Mouse (Mus musculus): ENCODE data around the gene Slc25a53.
"Not testable (repeated sequence)": the region's sequence is repeated elsewhere in the genome, so short reads cannot be mapped to it uniquely, and the experiment has no call there.

Slc25a53 gene

GRCm38 (mm10) chrX:137038000-137038483 lies at the start of gene Slc25a53:
Slc25a53 (minus strand) TSS chrX:137038302.
- DNase-seq (ENCODE audit: low spot score): peak; percentile 80

GRCm38 (mm10) chrX:137063202-137063601 lies 25.1 kb upstream of the Slc25a53 start:
- DNase-seq (ENCODE audit: low spot score): no peak

GRCm38 (mm10) chrX:137049425-137050225 lies 11.5 kb upstream of the Slc25a53 start, which contains the start of gene Fam199x:
Fam199x (plus strand) TSS chrX:137049594.
- peak; percentile 79 for DNase-seq (ENCODE audit: low spot score)

DNA sequence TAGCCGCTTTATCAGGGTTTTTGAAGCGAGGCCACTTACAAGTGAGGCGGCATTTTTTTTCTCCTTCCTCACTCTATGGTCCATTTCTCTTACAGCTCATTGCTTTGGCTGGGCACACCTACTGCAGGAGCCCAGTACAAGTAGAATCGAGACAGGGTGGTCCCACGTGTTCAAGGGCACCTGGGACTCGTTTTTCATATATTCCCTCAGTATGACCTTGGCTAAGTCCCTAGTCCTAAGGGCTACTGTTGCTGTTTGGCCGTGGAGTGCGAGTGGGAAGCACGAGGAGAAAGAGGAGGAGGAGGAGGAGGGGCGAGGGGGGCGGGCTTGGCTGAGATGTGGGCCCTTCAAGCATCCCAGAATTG lies 10.9 kb upstream of the Slc25a53 start:
- DNase-seq (ENCODE audit: low spot score): no peak

- no peak for DNase-seq (ENCODE audit: low spot score)
Measured at GRCm38 (mm10) chrX:137038502-137038901, 400 bp upstream of the Slc25a53 start.

GRCm38 (mm10) chrX:137037470-137037999 lies 567 bp downstream of the Slc25a53 start:
- no peak for DNase-seq (ENCODE audit: low spot score)

DNA sequence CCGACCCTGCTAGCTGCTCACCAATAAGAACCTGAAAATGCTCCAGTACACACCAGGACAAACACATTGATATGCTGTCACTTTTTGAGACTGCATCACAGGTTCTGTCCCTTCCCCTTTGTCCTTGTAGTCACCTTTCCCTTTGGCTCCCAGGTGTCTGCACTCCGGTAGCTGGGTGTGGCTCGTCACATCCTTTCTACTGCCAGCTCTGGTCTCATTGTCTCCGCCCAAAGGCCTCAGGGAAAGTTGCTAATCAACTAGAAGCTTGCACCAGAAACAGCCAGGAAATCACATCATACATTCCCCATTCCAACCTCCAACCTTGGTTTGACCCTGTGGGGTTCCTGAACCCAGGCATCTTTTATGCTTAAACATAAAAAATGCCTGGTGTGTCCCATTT lies 3.8 kb downstream of the Slc25a53 start:
- DNase-seq (ENCODE audit: low spot score): no peak

- no peak for DNase-seq (ENCODE audit: low spot score)
Measured at GRCm38 (mm10) chrX:137031726-137032125, 6.4 kb downstream of the Slc25a53 start.

DNA sequence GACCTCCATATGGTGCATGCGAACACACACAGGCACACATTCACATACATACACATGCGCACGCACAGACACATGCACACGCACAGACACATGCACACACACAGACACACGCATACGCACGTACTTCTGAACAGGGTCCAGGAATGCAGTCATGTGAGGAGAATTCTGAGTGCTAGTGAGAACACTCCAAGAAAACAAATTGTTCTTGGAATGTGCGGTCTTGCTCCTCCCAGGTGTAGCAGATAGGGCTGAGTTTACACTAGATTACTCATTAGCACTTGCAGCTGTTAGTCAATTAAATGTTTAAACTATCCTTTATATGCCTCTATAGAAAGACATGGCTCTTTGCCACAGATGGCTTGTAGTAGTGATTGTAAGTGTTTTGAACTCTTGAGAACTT lies 7.2 kb downstream of the Slc25a53 start:
- DNase-seq (ENCODE audit: low spot score): no peak

- peak; percentile 39 for DNase-seq (ENCODE audit: low spot score)
Measured at GRCm38 (mm10) chrX:137019310-137019709, 18.8 kb downstream of the Slc25a53 start.

- no peak for DNase-seq (ENCODE audit: low spot score)
Measured at GRCm38 (mm10) chrX:137017668-137018067, 20.4 kb downstream of the Slc25a53 start.

DNA sequence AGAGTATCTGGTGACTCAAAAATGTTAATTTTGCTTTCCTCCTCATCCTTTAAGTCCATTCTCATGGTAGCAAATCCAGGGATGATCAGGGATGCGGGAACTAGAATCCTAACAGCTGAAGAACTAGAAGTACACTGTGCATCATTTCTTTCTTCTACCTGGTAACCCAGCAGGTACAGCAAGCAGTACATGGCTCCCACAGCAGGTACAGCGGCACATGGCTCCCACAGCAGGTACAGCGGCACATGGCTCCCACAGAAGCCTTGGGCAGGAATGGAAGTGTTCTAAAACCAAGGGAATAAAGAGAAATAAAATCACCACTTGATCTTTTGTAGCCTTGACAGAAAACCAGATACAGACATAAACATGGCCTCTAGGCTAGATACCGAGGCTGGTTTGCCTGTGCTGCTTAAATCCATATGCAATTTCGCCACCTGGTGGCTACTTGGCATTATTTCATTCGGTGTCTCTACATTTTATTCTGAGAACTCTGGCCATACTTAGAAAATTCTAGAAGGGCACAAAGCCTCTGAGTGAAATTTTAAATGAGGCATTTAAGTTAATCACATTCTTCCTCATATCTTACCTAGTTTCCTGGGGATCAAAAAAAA lies 22.9 kb downstream of the Slc25a53 start:
- peak; percentile 56 for DNase-seq (ENCODE audit: low spot score)

DNA sequence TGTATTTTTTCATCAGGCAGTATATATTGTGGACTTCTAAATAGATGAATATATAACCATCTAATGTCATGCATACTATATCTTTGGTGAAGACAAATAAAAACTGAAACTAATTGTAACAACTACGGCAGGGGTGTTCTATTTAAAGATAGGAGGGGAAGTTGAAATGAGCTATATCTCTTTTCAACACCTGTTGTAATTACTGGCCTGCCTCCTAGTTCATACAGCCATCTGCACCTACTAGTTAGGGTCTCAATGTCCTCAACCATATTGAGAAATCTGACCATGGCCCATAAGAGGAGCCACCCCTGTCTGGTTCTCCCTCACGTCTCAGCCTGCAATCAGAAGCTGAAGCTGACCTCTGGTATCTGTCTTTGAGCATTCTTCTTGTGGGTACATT lies 41.8 kb downstream of the Slc25a53 start:
- no peak for DNase-seq (ENCODE audit: low spot score)

DNA sequence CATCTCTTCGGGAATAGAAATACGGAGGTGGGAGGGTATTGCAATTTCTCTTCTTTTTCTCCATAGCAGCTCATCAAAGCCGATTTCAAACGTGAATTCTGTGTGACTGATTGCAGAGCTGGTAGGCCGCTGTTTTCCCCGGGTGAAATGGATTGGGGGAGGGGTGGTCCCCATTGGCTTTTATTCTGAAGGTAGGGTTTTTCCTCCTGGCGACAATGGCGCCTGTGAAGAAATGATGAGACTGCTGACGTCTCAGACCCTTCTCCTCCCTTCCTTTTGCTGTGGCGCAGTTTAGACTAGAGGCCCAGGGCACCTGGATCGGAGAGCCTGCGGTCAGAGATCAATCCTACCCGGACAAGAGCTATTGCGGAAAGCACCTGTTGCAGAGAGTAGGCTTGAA lies 44.5 kb downstream of the Slc25a53 start:
- no peak for DNase-seq (ENCODE audit: low spot score)

DNA sequence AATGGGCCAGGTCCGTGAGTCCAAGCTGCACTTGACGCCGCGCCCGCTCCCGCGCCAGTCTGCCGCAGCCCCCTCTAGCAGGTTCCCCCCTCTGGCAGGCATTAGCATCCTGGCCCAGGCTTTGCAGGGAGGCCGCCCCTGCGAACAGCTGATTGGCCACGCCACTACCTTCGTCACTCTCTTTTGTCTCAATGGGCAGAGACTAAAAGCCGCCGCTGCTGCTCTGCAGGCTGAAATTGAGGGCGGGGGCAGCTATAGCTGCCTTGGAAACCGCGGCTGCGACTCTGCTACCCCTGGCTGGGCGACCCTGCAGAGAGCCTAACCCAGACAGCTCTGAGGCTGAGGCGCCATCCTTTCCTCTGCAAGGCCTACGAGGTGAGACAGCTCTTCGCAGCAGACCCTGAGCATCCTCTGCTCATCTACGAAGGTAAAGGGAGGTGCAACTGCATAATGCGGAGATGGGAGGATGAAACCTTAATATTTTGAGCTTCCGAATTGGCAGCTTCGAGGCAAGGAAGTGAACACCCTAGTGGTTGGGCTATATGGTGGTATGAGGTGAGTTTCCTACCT lies 45.0 kb downstream of the Slc25a53 start, which contains the start of gene Zcchc18:
Zcchc18 (plus strand) TSS at position 178 of the 570 bp plus-strand sequence.
- peak; percentile 68 for DNase-seq (ENCODE audit: low spot score)

DNA sequence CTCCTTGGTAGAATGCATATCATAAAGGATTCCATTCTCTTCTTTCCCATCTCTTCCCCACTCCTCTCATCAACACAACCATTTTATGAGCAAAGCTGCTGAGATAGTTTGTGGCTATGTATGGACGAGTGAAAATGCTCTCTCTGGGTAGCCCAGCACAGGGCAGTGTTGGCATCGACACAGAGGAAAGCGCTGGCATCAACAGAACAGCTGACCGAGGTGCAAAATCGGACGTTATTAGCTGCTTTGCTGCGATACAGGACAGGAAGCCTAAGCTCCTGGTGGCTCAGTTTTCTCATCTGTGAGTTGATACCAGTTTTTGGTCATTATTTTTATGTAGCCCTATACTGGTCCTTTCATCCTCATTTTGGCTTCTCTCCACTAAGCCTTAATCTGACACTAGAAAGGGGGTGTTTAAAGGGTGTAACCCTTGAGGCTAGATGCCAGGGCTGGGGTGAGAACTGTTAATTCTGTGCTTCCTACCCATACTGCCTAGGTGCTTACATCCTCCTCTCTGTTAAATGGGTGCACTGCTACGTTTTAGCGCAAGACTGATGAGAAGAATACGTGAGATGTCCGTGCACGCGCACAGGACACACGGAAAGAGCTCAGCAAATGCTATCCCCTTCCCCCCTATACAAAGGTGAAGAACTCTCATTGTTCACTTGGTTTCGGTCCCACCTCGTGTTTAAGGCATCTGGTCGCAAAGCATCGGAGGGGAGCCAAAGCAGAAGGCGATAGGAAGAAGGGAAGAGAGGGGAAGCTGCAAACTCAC lies 45.7 kb downstream of the Slc25a53 start:
- DNase-seq (ENCODE audit: low spot score): peak; percentile 20

DNA sequence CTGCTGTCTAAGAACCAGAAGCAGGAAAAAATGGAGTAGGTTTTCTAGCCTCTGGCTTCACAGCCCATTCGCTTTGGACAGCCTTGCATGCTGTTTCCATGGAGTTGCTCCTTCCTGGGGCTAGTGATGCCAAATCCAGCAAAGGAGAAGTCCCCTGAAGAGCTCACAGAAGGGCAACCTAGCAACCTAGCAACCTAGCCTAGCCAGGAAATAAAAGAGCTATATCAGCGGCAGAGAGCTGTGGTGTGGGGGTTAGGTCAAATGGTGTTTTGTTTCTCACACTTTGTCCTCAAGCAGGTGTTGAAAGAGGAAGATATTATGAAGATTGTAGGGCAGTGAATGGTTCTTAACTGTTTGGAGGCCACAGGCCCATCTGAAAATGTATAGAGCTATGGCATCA lies 46.8 kb downstream of the Slc25a53 start:
- DNase-seq (ENCODE audit: low spot score): no peak

GRCm38 (mm10) chrX:136986039-136986438 lies 52.1 kb downstream of the Slc25a53 start:
- peak; percentile 31 for DNase-seq (ENCODE audit: low spot score)

DNA sequence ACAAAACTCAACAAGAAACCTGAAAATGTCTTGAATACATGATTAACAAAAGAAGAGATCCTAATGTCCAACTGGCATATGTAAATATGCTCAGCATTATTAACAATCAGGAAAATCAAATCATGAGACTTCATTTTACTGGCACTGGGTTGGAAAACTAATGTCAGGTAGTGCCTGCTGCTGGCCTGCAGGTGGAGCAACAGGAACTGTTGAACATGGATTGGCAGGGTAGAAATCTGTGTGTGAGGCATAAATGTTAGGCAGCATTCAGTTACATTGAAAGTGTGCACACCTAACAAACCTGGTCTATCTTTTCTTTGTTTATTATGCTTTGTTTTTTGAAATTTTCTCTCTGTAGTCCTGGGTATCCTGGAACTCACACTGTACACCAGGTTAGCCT lies 59.5 kb downstream of the Slc25a53 start:
- peak; percentile 19 for DNase-seq (ENCODE audit: low spot score)

DNA sequence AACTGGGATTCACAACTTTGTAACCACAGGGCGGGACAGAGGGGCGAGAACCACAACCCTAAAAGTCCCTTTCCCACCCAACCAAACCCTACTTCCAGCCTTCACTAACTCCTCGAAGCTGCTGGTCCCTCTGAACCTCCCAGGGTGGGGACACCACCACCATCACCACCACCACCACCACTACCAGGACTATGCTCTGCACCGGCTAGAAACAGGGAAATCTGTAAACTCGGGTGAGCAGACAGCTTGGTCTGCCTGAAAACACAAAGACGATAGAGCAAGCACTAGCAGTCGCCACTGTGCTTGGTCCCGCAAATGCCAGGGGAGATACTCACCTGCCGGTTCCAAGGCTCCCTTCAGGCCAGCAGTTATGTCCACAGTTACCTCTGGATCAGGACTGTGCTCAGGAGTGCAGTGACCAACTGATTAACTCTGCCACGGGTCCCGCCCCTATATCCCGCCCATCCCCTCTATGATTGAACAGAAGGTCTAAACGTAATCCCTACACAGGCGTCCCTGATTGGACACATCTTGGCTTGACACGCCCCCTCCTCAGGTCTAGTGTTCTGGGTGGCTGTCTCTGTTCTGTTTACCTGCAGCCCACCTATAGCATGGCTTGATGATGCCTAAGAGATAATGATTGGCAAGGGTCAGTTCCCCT lies 61.5 kb downstream of the Slc25a53 start, which contains the start of the genes Tmsb15l and Tmsb15b1:
Tmsb15l (minus strand) TSS at position 446 of the 661 bp plus-strand sequence.
Tmsb15b1 (minus strand) TSS at position 451 of the 661 bp plus-strand sequence.
- DNase-seq (ENCODE audit: low spot score): peak; percentile 78

- DNase-seq (ENCODE audit: low spot score): not testable (repeated sequence)
Measured at GRCm38 (mm10) chrX:136975397-136975796, 62.7 kb downstream of the Slc25a53 start, which contains the start of gene Tmsb15b2. Tmsb15b2 (minus strand) TSS chrX:136975497.
